Mouse (Mus musculus) midbrain, postnatal 0 days (tissue): ENCODE data around the gene Catsper3. TPM values are rescaled to one million over a fixed set of nuclear protein-coding genes. Genes with fewer than 3 reads are reported as not detected.

Experiments used
- ATAC-seq: fragments of 200-750 bp; cut with Nextera tagmentation; 2 replicates; pipeline ENCODE4 v1.8.0; 2017; ENCODE audit warnings: moderate number of reproducible peaks, mild to moderate bottlenecking, moderate TSS enrichment, moderate library complexity; ENCODE audit not compliant: low FRiP score
- DNase-seq: peaks from one replicate; pipeline ENCODE4 v3.0.0-alpha.2; 2015; ENCODE audit warnings: low spot score
- H3K27ac ChIP-seq: fragments of 300-500 bp; sonication (generic); 2 replicates; pipeline ENCODE4 v1.5.1; 2014; ENCODE audit warnings: low read depth, mild to moderate bottlenecking, low read length, mixed read lengths
- H3K27me3 ChIP-seq: fragments of 300-500 bp; sonication (generic); 2 replicates; pipeline ENCODE4 v1.6.1; 2014; ENCODE audit warnings: low read length, control low read depth, mixed read lengths; ENCODE audit not compliant: insufficient read depth
- H3K36me3 ChIP-seq: fragments of 300-500 bp; sonication (generic); 2 replicates; pipeline ENCODE4 v1.6.1; 2014; ENCODE audit warnings: low read length, control low read depth, mixed read lengths; ENCODE audit not compliant: insufficient read depth
- H3K4me1 ChIP-seq: fragments of 300-500 bp; sonication (generic); 2 replicates; pipeline ENCODE4 v1.6.1; 2014; ENCODE audit warnings: mild to moderate bottlenecking, control low read depth, antibody characterized with exemption, low read length, mixed read lengths; ENCODE audit not compliant: insufficient read depth
- H3K4me2 ChIP-seq: fragments of 300-500 bp; sonication (generic); 2 replicates; pipeline ENCODE4 v1.6.1; 2014; ENCODE audit warnings: low read depth, mild to moderate bottlenecking, low read length, mixed read lengths; ENCODE audit not compliant: poor library complexity, severe bottlenecking
- H3K4me3 ChIP-seq: fragments of 300-500 bp; sonication (generic); 2 replicates; pipeline ENCODE4 v1.5.1; 2014; ENCODE audit warnings: low read depth, mild to moderate bottlenecking, low read length, moderate library complexity
- H3K9ac ChIP-seq: fragments of 300-500 bp; sonication (generic); replicated peaks from 2 replicates; pipeline ENCODE4 v1.6.1; 2014; ENCODE audit warnings: mild to moderate bottlenecking, low read length, moderate library complexity, mixed read lengths; ENCODE audit not compliant: poor library complexity, severe bottlenecking
- H3K9me3 ChIP-seq: fragments of 300-500 bp; sonication (generic); 2 replicates; pipeline ENCODE4 v1.6.1; 2016; ENCODE audit warnings: low read length, control low read depth
- CTCF ChIP-seq: IDR thresholded peaks from 2 replicates; pipeline ENCODE4 v1.5.1; 2016; ENCODE audit warnings: antibody characterized with exemption, mild to moderate bottlenecking
- WGBS: fragments of 180-500 bp; shearing (Covaris S2); extraction: QIAGEN DNeasy Blood & Tissue Kit; methylation state at CpG from one replicate; pipeline ENCODE4 v1.1.7; 2014; 5-methylcytosine and 5-hydroxymethylcytosine counted together
- polyA plus RNA-seq: library from polyadenylated mRNA; unstranded; fragments of >200 nt; fragmentation: Nextera tagmentation; extraction: Ambion mirVana; gene quantifications from 2 replicates; pipeline ENCODE4 v1.2.1, GENCODE M21; 2015
- total RNA-seq: library from RNA; depleted of rRNA; stranded (reverse); fragments of >200 nt; gene quantifications from 2 replicates; pipeline ENCODE4 v1.2.3, GENCODE M21; 2014

Gene Catsper3
- total and polyA plus RNA-seq, 2 experiments from 2014 or later, result 0.30 TPM; not detected in 1

DNA sequence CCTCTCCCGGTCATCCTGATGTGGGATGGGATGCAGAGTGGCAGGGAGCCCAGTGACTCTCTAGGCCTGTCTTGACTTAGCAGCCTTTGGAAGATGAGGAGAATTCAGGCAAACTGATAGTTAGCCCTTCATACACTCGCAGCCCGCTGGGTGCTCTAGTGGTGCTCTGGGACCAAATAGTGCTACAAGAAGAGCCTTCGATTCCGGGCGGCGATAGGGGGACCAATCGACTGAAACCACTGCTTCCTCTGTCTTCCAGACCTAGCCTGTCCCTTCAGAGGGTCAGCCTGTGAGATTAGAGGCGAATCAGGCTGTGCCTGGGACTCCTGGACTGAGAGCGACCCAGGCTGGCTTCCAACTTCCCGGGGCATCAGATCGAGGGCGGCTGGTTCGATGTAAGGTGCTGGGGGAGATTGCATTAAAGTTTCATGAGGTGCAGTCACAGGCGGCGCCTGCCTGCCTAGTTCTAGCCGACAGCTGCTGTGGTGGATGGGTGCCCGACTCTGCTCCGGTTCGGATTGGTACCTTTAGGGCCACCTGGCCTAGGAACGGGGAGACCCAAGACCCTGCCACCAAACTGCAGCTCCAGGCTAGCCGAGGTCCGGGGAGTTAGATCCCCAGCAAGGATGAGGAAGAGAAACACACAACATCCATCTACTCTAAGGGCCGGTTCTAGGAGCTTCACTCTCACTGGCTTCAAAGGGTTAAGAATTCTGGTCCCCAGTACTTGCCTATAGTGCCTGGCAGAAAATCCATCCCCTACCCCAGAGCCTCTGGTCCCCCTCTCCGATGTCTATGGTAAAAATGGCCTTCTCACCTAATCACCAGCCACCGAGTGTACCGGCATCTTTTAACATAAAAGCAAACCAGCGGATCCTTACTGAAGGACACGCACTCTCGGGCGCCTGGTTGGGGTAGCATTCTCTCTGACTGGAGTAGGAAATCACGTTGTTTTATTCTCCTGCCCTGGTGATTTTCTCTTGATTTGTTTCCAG, 52.7 kb downstream of the Catsper3 start:
- Histone ChIP-seq H3K36me3 (no peaks in the 10 kb centered on the region), H3K27me3 (peaks cover 93% of the 10 kb centered on the region), H3K27ac (no peak overlapping the region), H3K4me3 (no peak overlapping the region), H3K4me1 (no peaks in the 10 kb centered on the region), H3K4me2 (no peak overlapping the region), H3K9ac (no peak overlapping the region), H3K9me3 (no peaks in the 10 kb centered on the region)
- TF ChIP-seq CTCF, result no peak
- WGBS, result 2% methylated on average over 32 of the region's 32 CpGs
- ATAC-seq (no peak), DNase-seq (no peak)

DNA sequence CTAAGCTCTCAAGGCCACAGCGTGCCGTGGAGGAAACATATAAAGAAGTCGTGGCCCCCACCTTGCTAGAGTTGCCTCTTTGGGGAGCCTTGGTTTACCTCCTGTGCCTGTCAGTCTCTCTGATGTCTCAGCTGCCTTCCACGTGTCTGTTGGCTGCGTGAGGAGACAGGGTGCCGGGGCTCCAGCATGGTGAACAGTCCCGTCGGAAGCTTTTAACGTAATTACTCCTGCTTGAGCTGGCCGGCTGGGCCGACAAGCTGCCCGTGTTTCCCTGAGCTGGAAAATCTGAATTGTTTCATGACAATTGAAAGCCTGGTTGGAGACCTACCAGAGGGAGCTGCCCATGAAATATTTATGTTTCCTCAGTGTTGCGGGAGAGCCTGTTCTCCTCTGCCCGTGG, 55.9 kb downstream of the Catsper3 start:
- no peak overlapping the region for H3K9ac ChIP-seq
- no peaks in the 10 kb centered on the region for H3K36me3 ChIP-seq
- H3K4me2 ChIP-seq, result no peak overlapping the region
- no peak for DNase-seq
- H3K4me1 ChIP-seq, result no peaks in the 10 kb centered on the region
- TF ChIP-seq CTCF, result no peak
- no peaks in the 10 kb centered on the region for H3K9me3 ChIP-seq
- H3K27ac ChIP-seq, result no peak overlapping the region
- 25% methylated on average over 14 of the region's 14 CpGs for WGBS
- H3K4me3 ChIP-seq, result no peak overlapping the region
- H3K27me3 ChIP-seq, result peaks cover 75% of the 10 kb centered on the region
- no peak for ATAC-seq

DNA sequence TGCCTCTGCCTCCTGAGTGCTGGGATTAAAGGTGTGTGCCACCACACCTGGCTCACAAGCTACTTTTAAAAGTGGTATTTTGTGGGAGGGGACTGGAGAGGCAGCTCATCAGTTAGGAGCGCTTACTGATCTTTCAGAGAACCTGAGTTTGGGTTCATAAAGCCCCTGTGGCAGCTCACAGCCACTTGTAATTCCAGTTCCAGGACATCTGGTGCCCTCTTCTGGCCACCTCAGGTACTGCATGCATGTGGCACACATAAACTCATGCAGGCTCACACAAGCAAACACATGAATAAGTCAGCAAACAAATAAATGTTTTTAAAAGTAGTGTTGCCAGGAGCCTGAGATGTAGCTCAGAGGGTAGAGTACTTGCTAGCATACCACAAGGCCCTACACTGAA, 59.3 kb downstream of the Catsper3 start:
- WGBS, result 97% methylated on average over 1 of the region's 1 CpGs
- Histone ChIP-seq H3K4me1 (no peaks in the 10 kb centered on the region), H3K9me3 (no peaks in the 10 kb centered on the region), H3K36me3 (no peaks in the 10 kb centered on the region), H3K27ac (no peak overlapping the region), H3K9ac (no peak overlapping the region), H3K4me3 (no peak overlapping the region), H3K4me2 (no peak overlapping the region), H3K27me3 (peaks cover 61% of the 10 kb centered on the region)
- ATAC-seq, result no peak
- TF ChIP-seq CTCF, result peak; percentile 61
- no peak for DNase-seq

DNA sequence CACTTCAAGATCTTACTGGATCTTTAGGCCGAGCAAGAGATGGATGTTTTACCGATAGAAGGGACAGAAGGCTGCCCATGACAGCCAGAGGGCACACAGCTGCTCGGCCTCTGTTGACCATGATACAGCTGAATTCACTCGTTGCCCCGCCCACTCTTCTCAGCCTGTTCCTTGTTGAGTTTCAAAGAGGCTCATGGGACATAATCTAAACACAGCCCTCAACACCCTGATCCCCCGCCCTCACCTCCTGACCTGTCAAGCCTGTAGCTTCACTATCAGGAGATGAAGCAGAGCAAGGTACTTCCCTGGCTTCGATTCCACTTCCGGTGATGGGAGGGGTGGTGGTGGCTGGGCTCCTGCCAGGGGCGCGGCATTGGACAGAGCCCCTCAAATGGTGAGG, 63.4 kb downstream of the Catsper3 start:
- H3K4me3 ChIP-seq, result no peak overlapping the region
- TF ChIP-seq CTCF, result no peak
- no peaks in the 10 kb centered on the region for H3K4me1 ChIP-seq
- WGBS, result 64% methylated on average over 9 of the region's 10 CpGs
- no peak overlapping the region for H3K4me2 ChIP-seq
- ATAC-seq (no peak), DNase-seq (no peak)
- H3K27me3 ChIP-seq, result peaks cover 23% of the 10 kb centered on the region
- no peak overlapping the region for H3K9ac ChIP-seq
- no peak overlapping the region for H3K27ac ChIP-seq
- H3K36me3 ChIP-seq, result no peaks in the 10 kb centered on the region
- no peaks in the 10 kb centered on the region for H3K9me3 ChIP-seq

DNA sequence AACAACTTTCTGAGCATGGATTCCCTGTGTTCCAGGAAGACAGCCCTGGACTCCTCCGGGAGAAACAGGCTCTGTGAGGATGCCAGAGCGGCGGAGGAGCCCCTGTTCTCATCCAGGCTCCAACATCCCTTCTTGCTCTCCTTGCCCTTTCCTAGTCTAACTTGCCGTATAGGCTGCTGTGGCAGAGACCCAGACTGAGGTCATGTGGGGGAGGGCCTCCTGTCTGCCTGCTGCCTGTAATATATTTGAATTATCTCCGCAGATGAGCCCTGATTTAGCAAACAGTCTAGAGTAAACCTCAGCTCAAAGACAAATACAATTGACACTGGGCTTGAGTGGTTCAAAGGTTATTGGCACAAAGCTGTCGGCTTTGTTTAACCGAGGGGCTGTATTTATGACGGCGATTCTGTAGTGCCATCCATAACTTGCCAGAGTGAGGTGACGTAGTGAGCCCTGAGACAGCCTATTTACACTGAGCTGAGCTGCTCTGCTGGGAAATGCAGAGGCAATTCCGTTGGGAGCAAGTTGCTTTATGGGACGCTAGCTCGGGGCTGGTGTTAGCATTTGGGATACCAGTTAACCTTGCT, 64.3 kb downstream of the Catsper3 start:
- ATAC-seq (no peak), DNase-seq (no peak)
- no peaks in the 10 kb centered on the region for H3K4me1 ChIP-seq
- H3K9ac ChIP-seq, result no peak overlapping the region
- H3K27ac ChIP-seq, result no peak overlapping the region
- H3K9me3 ChIP-seq, result no peaks in the 10 kb centered on the region
- peaks cover 21% of the 10 kb centered on the region for H3K27me3 ChIP-seq
- 71% methylated on average over 13 of the region's 13 CpGs for WGBS
- H3K4me2 ChIP-seq, result no peak overlapping the region
- no peak for TF ChIP-seq CTCF
- no peak overlapping the region for H3K4me3 ChIP-seq
- H3K36me3 ChIP-seq, result no peaks in the 10 kb centered on the region

DNA sequence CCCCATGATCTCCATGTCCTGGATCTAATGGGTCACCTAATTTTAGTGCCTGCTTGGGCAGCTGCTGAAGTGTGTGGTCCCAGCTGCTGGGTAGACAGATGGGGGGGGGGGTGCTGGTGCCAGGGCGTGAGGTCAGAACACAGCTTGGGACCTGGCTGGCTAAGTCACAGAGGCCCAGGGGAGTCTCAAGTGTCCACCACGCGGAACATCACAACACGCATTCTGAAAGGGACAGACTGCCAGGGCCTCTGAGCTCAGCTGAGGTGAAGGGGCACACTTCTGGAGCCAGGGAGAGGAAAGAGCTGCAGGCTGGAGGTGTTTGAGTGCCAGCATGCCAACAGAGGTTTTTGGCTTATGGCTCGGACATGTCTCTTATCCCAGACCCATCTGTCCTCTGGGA, 66.4 kb downstream of the Catsper3 start:
- H3K4me3 ChIP-seq, result no peak overlapping the region
- DNase-seq, result no peak
- no peaks in the 10 kb centered on the region for H3K4me1 ChIP-seq
- H3K9me3 ChIP-seq, result no peaks in the 10 kb centered on the region
- peaks cover 27% of the 10 kb centered on the region for H3K27me3 ChIP-seq
- no peak for TF ChIP-seq CTCF
- H3K27ac ChIP-seq, result no peak overlapping the region
- H3K9ac ChIP-seq, result no peak overlapping the region
- 83% methylated on average over 5 of the region's 5 CpGs for WGBS
- H3K36me3 ChIP-seq, result no peaks in the 10 kb centered on the region
- no peak overlapping the region for H3K4me2 ChIP-seq
- ATAC-seq, result no peak
